Comparison of ENCODE assay signal across 8 mouse cellular contexts in the genomic region with DNA sequence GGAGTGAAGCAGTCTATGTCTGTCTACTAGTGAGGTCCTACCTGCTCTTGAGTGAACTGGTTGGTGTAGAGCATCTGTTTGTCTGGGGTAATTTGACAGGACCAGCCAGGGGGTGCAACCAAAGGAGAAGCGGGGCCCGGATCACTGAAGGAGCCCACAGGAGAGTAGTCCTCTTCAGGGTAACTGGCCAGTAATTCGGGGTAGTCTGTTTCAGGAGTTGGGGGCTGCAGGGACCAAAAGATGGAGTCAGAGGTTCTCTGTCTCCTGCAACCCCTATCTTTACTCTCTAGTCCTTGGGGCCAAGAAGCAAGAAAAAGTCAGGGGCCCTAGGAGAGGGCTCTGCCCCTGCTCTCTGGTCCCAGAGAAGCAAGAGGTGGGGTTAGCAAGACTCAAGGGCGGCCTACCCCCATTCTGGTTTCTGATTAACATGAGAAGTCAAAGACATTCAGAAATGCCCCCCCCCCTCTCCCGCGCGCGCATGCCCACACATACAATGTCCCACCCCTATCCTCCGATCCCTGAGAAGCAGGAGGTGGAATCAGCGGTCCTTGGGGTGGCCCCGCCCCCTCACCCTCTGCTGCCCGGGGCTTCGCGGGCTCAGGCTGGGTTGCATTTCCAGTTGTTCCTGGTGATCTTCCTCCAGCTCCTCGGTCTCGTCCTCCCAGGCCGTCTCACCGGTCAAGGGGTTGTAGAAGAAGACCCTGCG. TPM values are rescaled to one million over a fixed set of nuclear protein-coding genes. Genes with fewer than 3 reads are reported as not detected.
A peak's percentile ranks its signal among the peaks of the same experiment; 100 is the strongest.
DNase-seq lines count a peak whose midpoint lies in the region; ATAC-seq and TF ChIP-seq lines count a peak whose summit lies in the region.

No protein-coding gene starts in this region.

- intact Hi-C loops in gastrocnemius, adult 2 months (cut with DNase I) = no loop called here

- H3K36me3 ChIP-seq in lung, embryonic 15.5 days = no peaks in the 10 kb centered on the region
- no peaks in the 10 kb centered on the region for H3K36me3 ChIP-seq in hindbrain, embryonic 12.5 days
- no peaks in the 10 kb centered on the region for H3K36me3 ChIP-seq in limb, embryonic 12.5 days
- H3K36me3 ChIP-seq in small intestine, adult 2 months (ENCODE audit: control insufficient read depth, insufficient read depth, low read length) = peaks cover 44% of the 10 kb centered on the region

- no peak overlapping the region for H3K9ac ChIP-seq in lung, embryonic 15.5 days
- no peak overlapping the region for H3K9ac ChIP-seq in hindbrain, embryonic 12.5 days
- no peak overlapping the region; the same call in 1 of the 2 replicates for H3K9ac ChIP-seq in limb, embryonic 12.5 days (replicated peaks)

- no peaks in the 10 kb centered on the region for H3K9me3 ChIP-seq in lung, embryonic 15.5 days
- H3K9me3 ChIP-seq in hindbrain, embryonic 12.5 days (replicated peaks) = no peaks in the 10 kb centered on the region
- H3K9me3 ChIP-seq in limb, embryonic 12.5 days = no peaks in the 10 kb centered on the region

- WGBS in lung, embryonic 15.5 days = 31% methylated on average over 19 of the region's 19 CpGs
- 44% methylated on average over 19 of the region's 19 CpGs for whole genome bisulfite sequencing in hindbrain, embryonic 12.5 days
- 42% methylated on average over 16 of the region's 19 CpGs for WGBS in limb, embryonic 12.5 days
- WGBS in small intestine, adult 2 months = 28% methylated on average over 19 of the region's 19 CpGs

- peaks cover 11% of the 10 kb centered on the region for H3K4me1 ChIP-seq in lung, embryonic 15.5 days
- 0 out of 2 replicates have a peak, but pooled peaks cover 9% of the 10 kb centered on the region for H3K4me1 ChIP-seq in hindbrain, embryonic 12.5 days
- H3K4me1 ChIP-seq in limb, embryonic 12.5 days (replicated peaks) = peaks cover 15% of the 10 kb centered on the region
- peaks cover 33% of the 10 kb centered on the region for H3K4me1 ChIP-seq in small intestine, adult 2 months (ENCODE audit: control insufficient read depth, insufficient read depth, insufficient read length, low read length)

- no peak overlapping the region for H3K27ac ChIP-seq in lung, embryonic 15.5 days
- no peak overlapping the region for H3K27ac ChIP-seq in hindbrain, embryonic 12.5 days
- H3K27ac ChIP-seq in limb, embryonic 12.5 days = no peak overlapping the region
- peak overlapping the region; percentile 98 for H3K27ac ChIP-seq in small intestine, adult 2 months (ENCODE audit: insufficient read depth, low read depth, low read length)
- H3K27ac ChIP-seq in gastrocnemius, adult 2 months = no peak overlapping the region

- ATAC-seq in lung, embryonic 15.5 days (ENCODE audit: borderline replicate concordance, extremely low read depth, low FRiP score, low TSS enrichment) = 0 out of 2 replicates have a peak, but pooled peaks have one; percentile 36
- no peak for ATAC-seq in hindbrain, embryonic 12.5 days (ENCODE audit: low FRiP score)
- no peak for ATAC-seq in limb, embryonic 12.5 days (ENCODE audit: insufficient number of reproducible peaks, insufficient read depth, low FRiP score, low TSS enrichment, low read depth)

- H3K4me2 ChIP-seq in lung, embryonic 15.5 days = peak overlapping the region; percentile 48
- H3K4me2 ChIP-seq in hindbrain, embryonic 12.5 days (replicated peaks) = peak overlapping the region; percentile 35
- H3K4me2 ChIP-seq in limb, embryonic 12.5 days = peak overlapping the region; percentile 50

- 0 out of 2 replicates have a peak, but pooled peaks cover 2% of the 10 kb centered on the region for H3K27me3 ChIP-seq in lung, embryonic 15.5 days
- peaks cover 11% of the 10 kb centered on the region for H3K27me3 ChIP-seq in hindbrain, embryonic 12.5 days
- H3K27me3 ChIP-seq in limb, embryonic 12.5 days = peaks cover 47% of the 10 kb centered on the region
- H3K27me3 ChIP-seq in small intestine, adult 2 months (ENCODE audit: control insufficient read depth, insufficient read depth, low read length) = no peaks in the 10 kb centered on the region

- peak overlapping the region; percentile 14 for H3K4me3 ChIP-seq in lung, embryonic 15.5 days
- no peak overlapping the region for H3K4me3 ChIP-seq in hindbrain, embryonic 12.5 days
- peak overlapping the region; percentile 24; the same call in 1 of the 2 replicates for H3K4me3 ChIP-seq in limb, embryonic 12.5 days (replicated peaks)
- H3K4me3 ChIP-seq in small intestine, adult 2 months (ENCODE audit: low read depth, low read length) = peak overlapping the region; percentile 56
- H3K4me3 ChIP-seq in gastrocnemius, adult 2 months = no peak overlapping the region

- TF ChIP-seq POLR2A in small intestine, adult 2 months (IDR thresholded peaks at IDR 0.05; ENCODE audit: low read depth, low read length) = no peak

- DNase-seq in lung, postnatal 36 days = no peak
- no peak for DNase-seq in gastrocnemius, adult 2 months
- DNase-seq in embryo, embryonic 10 days (ENCODE audit: low spot score) = no peak
- no peak for DNase-seq in frontal cortex, adult 2 months (ENCODE audit: extremely low spot score in 1 of 2, low spot score in 1 of 2)

- no peak for TF ChIP-seq CTCF in small intestine, adult 2 months (IDR thresholded peaks at IDR 0.05; ENCODE audit: extremely low read depth, insufficient read length, insufficient replicate concordance, low read depth, low read length)
- no peak for TF ChIP-seq CTCF in gastrocnemius, adult 2 months (IDR thresholded peaks at IDR 0.05)

RNA-seq across cellular contexts. Expression of a gene that starts 23.9 kb away (rescaled TPM):
- polyA plus RNA-seq in lung, embryonic 15.5 days (2015; fragmentation: Nextera tagmentation; extraction: Ambion mirVana) = 17.0 and 17.3 TPM in 2 replicates
- polyA plus RNA-seq in hindbrain, embryonic 12.5 days (2016; fragmentation: Nextera tagmentation; extraction: Ambion mirVana) = 5.2 and 5.9 TPM in 2 replicates
- polyA plus RNA-seq in limb, embryonic 12.5 days (2016; fragmentation: Nextera tagmentation; extraction: Ambion mirVana) = 4.8 and 7.1 TPM in 2 replicates
- polyA plus RNA-seq in small intestine, adult 2 months (2012; rRNA removed) = 105 and 122 TPM in 2 replicates
- total RNA-seq in gastrocnemius, adult 2 months (2021) = 1 to 10 TPM; 6.0 to 8.8 TPM
- 16.6 and 16.8 TPM in 2 replicates for polyA plus RNA-seq in frontal cortex, adult 2 months (2012; rRNA removed)

Comparison
In these comparisons a context has a peak if more than half of its experiments do, and no peak if none do; other contexts are left out.
1. H3K4me3 ChIP-seq: peak in lung, embryonic 15.5 days (single experiment), limb, embryonic 12.5 days (single experiment) and small intestine, adult 2 months (single experiment); none in hindbrain, embryonic 12.5 days (single experiment) and gastrocnemius, adult 2 months (single experiment).
2. Peak in every context shown above with its lines, with median percentiles within 50 percentile points of each other: H3K4me2 ChIP-seq.